Mouse (Mus musculus): ENCODE data around the gene Olfr15.
A peak's percentile ranks its signal among the peaks of the same experiment; 100 is the strongest.
"Not testable (repeated sequence)": the region's sequence is repeated elsewhere in the genome, so short reads cannot be mapped to it uniquely, and the experiment has no call there.

Gene Olfr15

GRCm38 (mm10) chr16:3830588-3831109, at the start of gene Olfr15:
Gene Olfr15 (plus strand): TSS chr16:3830878.
- no peak for DNase-seq (ENCODE audit: low spot score in 2 of 2)

DNA sequence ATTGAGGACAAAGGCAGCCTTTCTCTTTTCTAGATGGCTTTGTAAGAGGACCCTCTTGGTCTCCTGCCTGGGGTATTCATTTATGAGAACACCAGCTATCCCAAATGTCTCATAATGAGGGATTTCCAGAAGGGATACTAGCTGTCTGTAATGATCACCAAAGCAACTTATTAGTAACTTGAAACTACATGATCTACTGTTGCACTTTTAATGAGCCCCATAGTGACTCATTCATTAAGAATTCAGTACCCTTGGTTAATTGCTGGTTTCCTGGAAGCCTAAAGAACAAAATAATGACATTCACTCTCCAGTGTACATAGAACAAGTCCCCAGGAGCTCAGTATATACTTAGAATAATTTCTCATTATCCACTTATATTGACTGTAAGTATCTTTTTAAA, 49.4 kb upstream of the Olfr15 start:
- no peak for DNase-seq (ENCODE audit: low spot score in 2 of 2)

DNA sequence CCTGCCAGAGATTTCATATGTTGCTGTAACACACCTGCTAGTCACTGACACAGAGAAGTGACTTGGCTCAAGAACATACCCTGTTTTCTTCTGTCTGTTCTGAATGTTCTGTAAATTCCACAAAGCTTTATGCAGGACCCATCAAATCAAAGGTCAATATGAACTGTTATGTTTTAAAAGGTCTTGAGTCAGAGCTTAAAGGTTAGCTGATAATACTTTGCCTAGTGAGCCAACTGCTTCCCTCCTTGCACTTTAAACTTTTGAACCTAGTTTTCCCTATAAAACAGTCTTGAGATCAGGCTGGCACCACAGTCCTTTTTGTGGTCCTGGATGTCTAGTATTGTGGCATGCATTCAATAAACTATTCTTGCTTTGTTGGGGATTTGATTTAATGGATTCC, 42.3 kb upstream of the Olfr15 start:
- no peak for DNase-seq (ENCODE audit: low spot score in 2 of 2)

- no peak for DNase-seq (ENCODE audit: low spot score in 2 of 2)
Measured at GRCm38 (mm10) chr16:3808176-3808575, 22.5 kb upstream of the Olfr15 start.

- DNase-seq (ENCODE audit: low spot score in 2 of 2), result peak in 1 of 2 experiments; percentile 6
Measured at GRCm38 (mm10) chr16:3814667-3815066, 16.0 kb upstream of the Olfr15 start.

DNA sequence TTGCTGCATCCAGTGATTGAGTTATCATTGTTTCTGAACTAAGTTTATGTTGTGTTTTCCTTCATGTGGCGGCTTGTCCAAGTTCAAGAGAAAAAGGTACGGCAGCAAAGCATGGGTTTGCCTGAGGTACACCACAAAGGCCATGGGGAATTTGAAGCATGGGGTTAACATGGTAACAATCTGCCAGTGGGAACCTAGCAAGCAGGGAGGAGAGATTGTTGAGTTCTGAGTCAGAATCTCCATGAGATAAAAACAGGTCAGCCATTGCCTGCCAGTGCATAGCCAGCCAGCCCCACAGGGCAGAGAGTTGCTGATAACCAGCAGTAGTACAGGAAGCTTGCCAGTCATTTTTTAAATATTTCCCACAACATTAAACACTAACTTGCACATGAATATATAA, 10.5 kb upstream of the Olfr15 start:
- no peak for DNase-seq (ENCODE audit: low spot score in 2 of 2)

- DNase-seq (ENCODE audit: low spot score in 2 of 2), result no peak
Measured at GRCm38 (mm10) chr16:3828021-3828420, 2.7 kb upstream of the Olfr15 start.

GRCm38 (mm10) chr16:3829727-3830126, 951 bp upstream of the Olfr15 start:
- DNase-seq (ENCODE audit: low spot score in 2 of 2), result no peak

GRCm38 (mm10) chr16:3835461-3835860, 4.8 kb downstream of the Olfr15 start:
- DNase-seq (ENCODE audit: low spot score in 2 of 2), result no peak

DNA sequence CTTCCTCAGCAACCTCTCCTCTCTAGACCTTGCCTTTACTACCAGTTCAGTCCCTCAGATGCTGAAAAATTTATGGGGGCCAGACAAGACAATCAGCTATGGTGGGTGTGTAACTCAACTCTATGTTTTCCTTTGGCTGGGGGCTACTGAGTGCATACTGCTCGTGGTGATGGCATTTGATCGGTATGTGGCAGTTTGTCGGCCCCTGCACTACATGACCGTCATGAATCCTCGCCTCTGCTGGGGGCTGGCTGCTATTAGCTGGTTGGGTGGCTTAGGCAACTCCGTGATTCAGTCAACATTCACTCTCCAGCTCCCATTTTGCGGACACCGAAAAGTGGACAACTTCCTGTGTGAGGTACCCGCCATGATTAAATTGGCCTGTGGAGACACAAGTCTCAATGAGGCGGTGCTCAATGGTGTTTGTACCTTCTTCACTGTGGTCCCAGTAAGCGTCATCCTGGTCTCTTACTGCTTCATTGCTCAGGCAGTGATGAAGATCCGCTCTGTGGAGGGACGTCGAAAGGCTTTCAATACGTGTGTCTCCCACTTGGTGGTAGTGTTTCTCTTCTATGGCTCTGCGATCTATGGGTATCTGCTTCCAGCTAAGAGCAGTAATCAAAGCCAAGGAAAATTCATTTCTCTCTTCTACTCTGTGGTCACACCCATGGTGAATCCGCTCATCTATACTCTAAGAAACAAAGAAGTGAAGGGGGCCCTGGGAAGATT, 8.6 kb downstream of the Olfr15 start:
- DNase-seq (ENCODE audit: low spot score in 2 of 2), result no peak

GRCm38 (mm10) chr16:3842989-3843388, 12.3 kb downstream of the Olfr15 start:
- DNase-seq (ENCODE audit: low spot score in 2 of 2), result no peak

DNA sequence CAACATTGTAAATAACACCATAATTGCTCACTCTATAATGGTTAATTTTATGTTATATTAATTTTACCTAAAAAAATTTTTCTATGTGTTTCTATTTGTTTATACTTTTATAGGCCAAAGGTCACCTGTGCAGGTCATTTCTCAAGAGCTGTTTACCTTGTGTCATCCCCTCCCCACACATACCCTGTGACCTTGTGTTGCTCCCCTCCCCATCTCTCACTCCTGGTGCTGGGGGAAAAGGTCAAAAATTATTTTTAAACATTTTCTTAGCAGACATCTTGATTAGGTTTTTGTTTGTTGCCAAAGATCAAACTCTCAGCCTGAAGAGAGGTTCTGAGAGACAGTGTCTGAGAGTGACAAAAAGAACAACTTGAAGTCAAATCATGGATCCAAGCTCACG, 13.1 kb downstream of the Olfr15 start:
- DNase-seq (ENCODE audit: low spot score in 2 of 2), result no peak

DNA sequence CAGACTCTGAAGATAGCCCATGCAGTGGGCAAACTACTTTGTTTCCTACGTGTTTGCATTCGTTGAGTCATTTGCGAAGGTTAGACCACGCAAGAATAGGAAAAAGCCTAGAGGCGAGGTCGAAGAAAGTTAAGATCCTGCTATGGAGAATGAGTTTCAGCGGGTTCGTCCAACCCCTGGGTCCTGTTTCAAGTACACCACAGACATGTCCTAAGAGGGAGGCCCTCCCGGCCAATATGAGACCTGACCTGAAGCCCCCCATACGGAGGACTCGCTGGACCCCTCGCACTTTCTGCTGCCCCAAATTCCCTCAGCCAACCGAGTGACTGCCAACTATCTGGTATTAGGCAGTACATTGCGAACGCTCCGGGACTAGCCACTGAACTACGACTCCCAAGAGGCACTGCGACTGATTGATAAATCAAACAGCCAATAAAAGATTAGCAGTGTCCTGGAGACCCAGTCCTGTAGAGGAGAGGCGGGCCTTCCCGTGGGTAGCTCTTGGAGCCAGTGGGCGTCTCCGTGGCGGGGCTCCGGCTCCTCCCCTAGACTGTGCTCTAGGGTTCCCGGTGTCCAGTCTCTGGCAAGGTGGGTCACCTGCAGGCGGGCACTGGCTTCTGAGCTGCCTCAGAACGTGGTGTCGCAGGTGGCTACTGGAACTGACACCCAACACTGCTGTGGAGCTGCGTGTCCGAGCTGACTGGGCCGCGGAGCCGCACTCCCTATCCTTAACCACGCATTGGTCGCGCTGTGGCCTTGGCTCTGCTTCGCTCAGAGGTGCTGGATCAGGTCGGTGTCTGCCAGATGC, 16.2 kb downstream of the Olfr15 start, which contains the start of gene Zfp174:
TSS of gene Zfp174 (plus strand) at position 558 of the 808 bp plus-strand sequence.
- DNase-seq (ENCODE audit: low spot score in 2 of 2), result peak; percentile 77 to 87

- DNase-seq (ENCODE audit: low spot score in 2 of 2), result no peak
Measured at GRCm38 (mm10) chr16:3847871-3848270, 17.2 kb downstream of the Olfr15 start.

GRCm38 (mm10) chr16:3848416-3848815, 17.7 kb downstream of the Olfr15 start:
- DNase-seq (ENCODE audit: low spot score in 2 of 2), result no peak

GRCm38 (mm10) chr16:3851301-3851700, 20.6 kb downstream of the Olfr15 start:
- DNase-seq (ENCODE audit: low spot score in 2 of 2), result not testable (repeated sequence)

DNA sequence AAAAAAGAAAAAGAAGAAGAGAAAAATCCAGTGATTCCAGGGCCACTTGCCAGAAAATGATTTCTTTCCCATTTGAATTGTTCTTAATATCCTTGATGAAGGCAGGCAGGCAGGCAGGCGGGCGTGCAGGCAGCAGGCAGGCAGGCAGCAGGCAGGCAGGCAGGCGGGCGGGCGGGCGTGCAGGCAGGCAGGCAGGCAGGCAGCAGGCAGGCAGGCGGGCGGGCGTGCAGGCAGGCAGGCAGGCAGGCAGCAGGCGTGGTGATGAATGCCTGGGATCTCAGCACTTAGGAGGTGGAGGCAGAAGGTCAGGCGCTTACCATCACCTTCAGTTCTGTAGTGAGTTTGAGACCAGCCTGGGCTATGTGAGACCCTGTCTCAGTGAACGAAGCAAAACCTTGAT, 21.9 kb downstream of the Olfr15 start:
- DNase-seq (ENCODE audit: low spot score in 2 of 2), result no peak

DNA sequence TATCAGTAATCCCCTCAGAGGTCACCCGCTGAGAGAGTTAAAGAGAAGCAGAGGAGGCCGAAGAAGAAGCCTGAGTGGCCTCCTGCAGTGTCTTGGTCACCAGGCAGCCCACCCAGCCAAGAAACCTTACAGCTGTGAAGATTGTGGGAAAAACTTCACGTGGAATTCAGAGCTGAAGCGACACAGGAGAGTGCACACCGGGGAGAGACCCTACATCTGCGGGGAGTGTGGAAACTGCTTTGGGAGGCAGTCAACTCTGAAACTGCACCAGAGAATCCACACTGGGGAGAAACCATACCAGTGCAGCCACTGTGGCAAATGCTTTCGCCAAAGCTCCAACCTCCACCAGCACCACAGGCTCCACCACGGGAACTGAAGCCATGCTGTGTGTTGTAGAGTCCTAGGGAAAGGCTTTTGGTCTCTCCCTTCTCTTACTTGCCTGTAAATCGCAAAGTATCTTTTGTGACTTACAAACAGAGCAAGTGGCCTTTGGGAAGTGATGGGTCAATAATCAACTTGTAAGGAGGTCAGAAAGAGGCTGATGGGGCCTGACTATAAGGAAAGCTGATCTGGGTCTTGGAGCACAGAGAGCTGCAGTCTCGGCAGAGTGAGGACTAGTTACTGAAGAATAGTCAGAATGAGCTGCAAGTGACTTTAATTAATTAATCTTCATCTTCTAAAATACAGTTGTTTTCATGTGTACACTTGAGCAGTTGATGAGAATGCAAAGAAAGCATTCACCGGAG, 23.9 kb downstream of the Olfr15 start:
- no peak for DNase-seq (ENCODE audit: low spot score in 2 of 2)

DNA sequence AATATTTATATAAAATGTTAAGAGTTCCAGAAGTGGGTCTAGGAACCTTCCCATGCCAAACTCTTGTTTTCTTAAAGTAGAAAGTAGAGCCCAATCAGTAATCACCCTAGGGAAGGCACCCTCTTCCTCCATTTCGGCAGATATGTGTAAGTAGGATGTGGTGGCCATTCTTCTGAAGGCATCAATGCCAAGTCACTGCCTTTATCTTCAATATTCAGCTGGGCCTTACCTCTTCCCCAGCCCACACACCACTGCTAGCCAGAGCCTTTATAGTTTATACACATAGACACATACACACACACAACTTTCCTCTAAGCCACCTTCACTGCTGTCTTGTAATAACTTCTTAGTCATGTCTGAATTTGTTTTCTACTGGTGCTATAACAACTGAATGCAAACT, 25.1 kb downstream of the Olfr15 start:
- DNase-seq (ENCODE audit: low spot score in 2 of 2), result no peak

DNA sequence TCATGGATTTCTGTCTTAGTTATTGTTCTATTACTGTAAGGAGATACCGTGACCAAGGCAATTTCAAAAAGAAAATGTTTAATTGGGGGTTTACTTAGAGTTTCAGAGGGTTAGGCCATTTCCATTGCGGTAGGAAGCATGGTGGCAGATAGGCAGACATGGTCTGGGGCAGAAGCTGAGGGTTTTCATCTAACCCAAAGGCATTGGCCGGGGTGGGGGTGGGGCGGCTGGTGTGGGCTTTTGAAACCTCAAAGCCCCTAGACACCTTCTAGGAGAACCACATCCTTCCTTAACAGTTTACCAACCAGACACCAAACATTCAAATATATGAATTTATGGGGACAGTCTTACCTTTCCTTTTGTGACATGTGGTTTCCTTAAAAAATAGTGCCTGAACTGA, 28.6 kb downstream of the Olfr15 start:
- DNase-seq (ENCODE audit: low spot score in 2 of 2), result no peak

- DNase-seq (ENCODE audit: low spot score in 2 of 2), result no peak
Measured at GRCm38 (mm10) chr16:3871815-3872214, 41.1 kb downstream of the Olfr15 start.
